14 mouse cellular contexts compared by ENCODE assay signal in the genomic region with DNA sequence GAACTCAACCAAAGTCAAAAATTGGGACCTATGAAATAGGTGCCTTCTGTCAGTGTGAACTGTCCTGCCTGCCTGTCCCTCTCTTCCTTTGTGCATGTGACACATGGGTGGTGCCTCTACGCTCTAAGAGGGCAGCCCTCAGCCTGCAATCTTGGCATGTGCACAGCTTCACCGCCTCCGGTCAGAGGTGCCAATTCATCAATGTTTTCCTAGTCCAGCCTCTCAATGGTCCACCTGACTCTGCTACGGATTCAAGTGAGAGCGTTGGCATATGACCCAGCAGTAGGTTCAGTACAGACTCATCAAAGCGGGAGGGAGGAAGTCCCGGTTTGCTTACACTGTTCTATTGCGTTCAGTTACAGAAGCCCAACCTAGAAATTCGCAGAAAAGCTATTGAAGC.
DNase-seq lines count a peak whose midpoint lies in the region; ATAC-seq and TF ChIP-seq lines count a peak whose summit lies in the region.
"Had no signal": no experiment of that assay in that cellular context is flagged by ENCODE, and none has a peak within 500 bp of the region (broad histone marks: within the 10 kb centered on the region; RNA-seq: fewer than 3 reads in every experiment).

No protein-coding gene starts in this region.

- H3K9ac ChIP-seq in kidney, embryonic 15.5 days: no peak overlapping the region
- H3K9ac ChIP-seq in lung, postnatal 0 days (replicated peaks; ENCODE audit: low read depth): no peak overlapping the region
- H3K9ac ChIP-seq in intestine, postnatal 0 days (ENCODE audit: low read depth, low read length): no peak overlapping the region
- H3K9ac ChIP-seq: limb, embryonic 12.5 days had no signal

- TF ChIP-seq EP300 in lung, postnatal 0 days (IDR thresholded peaks at IDR 0.05): no peak

- WGBS in kidney, embryonic 15.5 days: 80% methylated on average over 9 of the region's 9 CpGs
- 44% methylated on average over 9 of the region's 9 CpGs for WGBS in lung, postnatal 0 days
- 81% methylated on average over 9 of the region's 9 CpGs for WGBS in intestine, postnatal 0 days

- no peak for DNase-seq in gastrocnemius, adult 2 months
- DNase-seq in gastrocnemius, postnatal 14 days: no peak
- DNase-seq in kidney, adult 18-20 months: peak; percentile 78
- peak; percentile 23 to 33 for DNase-seq in heart, postnatal 36 days
- peak; percentile 73 for DNase-seq in lung, postnatal 0 days (ENCODE audit: low spot score)
- DNase-seq in layer of hippocampus, adult 9-10 months (ENCODE audit: low spot score): no peak
- DNase-seq: cerebellum, adult 11 months; layer of hippocampus, postnatal 36 days; retina, postnatal 1 day; thymus, postnatal 14 days had no signal

- H3K27me3 ChIP-seq in kidney, embryonic 15.5 days: no peaks in the 10 kb centered on the region
- H3K27me3 ChIP-seq in lung, postnatal 0 days (replicated peaks; ENCODE audit: insufficient read depth, low read length): no peaks in the 10 kb centered on the region
- no peaks in the 10 kb centered on the region for H3K27me3 ChIP-seq in intestine, postnatal 0 days (replicated peaks; ENCODE audit: control insufficient read depth, insufficient read depth, low read length)

- no peak for ATAC-seq in kidney, embryonic 15.5 days (replicated peaks; ENCODE audit: low FRiP score)
- peak; percentile 70 for ATAC-seq in lung, postnatal 0 days
- ATAC-seq in intestine, postnatal 0 days: no peak

- TF ChIP-seq CTCF in gastrocnemius, adult 2 months (IDR thresholded peaks at IDR 0.05): no peak
- TF ChIP-seq CTCF in lung, postnatal 0 days (IDR thresholded peaks at IDR 0.05): no peak
- TF ChIP-seq CTCF in intestine, postnatal 0 days (IDR thresholded peaks at IDR 0.05; ENCODE audit: low read depth): no peak

- no peaks in the 10 kb centered on the region for H3K9me3 ChIP-seq in kidney, embryonic 15.5 days (replicated peaks)
- H3K9me3 ChIP-seq in lung, postnatal 0 days (ENCODE audit: low read length): no peaks in the 10 kb centered on the region
- H3K9me3 ChIP-seq in intestine, postnatal 0 days (ENCODE audit: control insufficient read depth): no peaks in the 10 kb centered on the region
- H3K9me3 ChIP-seq: limb, embryonic 12.5 days had no signal

- intact Hi-C loops in gastrocnemius, adult 2 months (cut with DNase I): no loop called here
- intact Hi-C loops in gastrocnemius, postnatal 14 days (cut with DNase I; ENCODE audit: low total_unique reads): no loop called here
- intact Hi-C loops in heart, postnatal 36 days (cut with DNase I): no loop called here

- no peak overlapping the region for H3K4me2 ChIP-seq in kidney, embryonic 15.5 days
- no peak overlapping the region for H3K4me2 ChIP-seq in lung, postnatal 0 days (replicated peaks; ENCODE audit: low read depth, low read length)
- H3K4me2 ChIP-seq in intestine, postnatal 0 days (replicated peaks; ENCODE audit: low read depth): no peak overlapping the region
- H3K4me2 ChIP-seq: limb, embryonic 12.5 days had no signal

- peak overlapping the region; percentile 15; the same call in 1 of the 2 replicates for H3K4me3 ChIP-seq in gastrocnemius, adult 2 months
- H3K4me3 ChIP-seq in kidney, embryonic 15.5 days (replicated peaks): no peak overlapping the region
- H3K4me3 ChIP-seq in lung, postnatal 0 days (ENCODE audit: low read depth, low read length): no peak overlapping the region
- no peak overlapping the region for H3K4me3 ChIP-seq in intestine, postnatal 0 days (ENCODE audit: low read depth, low read length)
- H3K4me3 ChIP-seq: limb, embryonic 12.5 days; myocyte had no signal

- H3K4me1 ChIP-seq in kidney, embryonic 15.5 days: peaks cover 3% of the 10 kb centered on the region; the same call in 1 of the 2 replicates
- peaks cover 12% of the 10 kb centered on the region; the same call in 1 of the 2 replicates for H3K4me1 ChIP-seq in lung, postnatal 0 days (ENCODE audit: insufficient read depth, low read depth, low read length)
- no peaks in the 10 kb centered on the region for H3K4me1 ChIP-seq in intestine, postnatal 0 days (replicated peaks; ENCODE audit: control insufficient read depth, insufficient read depth, low read length)

- H3K36me3 ChIP-seq in kidney, embryonic 15.5 days: peaks cover 31% of the 10 kb centered on the region
- H3K36me3 ChIP-seq in lung, postnatal 0 days (ENCODE audit: insufficient read depth, low read length): no peaks in the 10 kb centered on the region
- H3K36me3 ChIP-seq in intestine, postnatal 0 days (ENCODE audit: control insufficient read depth, insufficient read depth): peaks cover 4% of the 10 kb centered on the region; the same call in 1 of the 2 replicates
- H3K36me3 ChIP-seq: limb, embryonic 12.5 days had no signal

- peak overlapping the region; percentile 35; the same call in 1 of the 2 replicates for H3K27ac ChIP-seq in gastrocnemius, adult 2 months
- H3K27ac ChIP-seq in kidney, embryonic 15.5 days: no peak overlapping the region
- H3K27ac ChIP-seq in lung, postnatal 0 days (ENCODE audit: low read length): peak overlapping the region; percentile 20; the same call in 1 of the 2 replicates
- H3K27ac ChIP-seq in intestine, postnatal 0 days (ENCODE audit: low read depth, low read length): no peak overlapping the region
- H3K27ac ChIP-seq: limb, embryonic 12.5 days had no signal

Comparison
In these comparisons a context has a peak if more than half of its experiments do, and no peak if none do; other contexts are left out.
1. DNase-seq: peak in kidney, adult 18-20 months (single experiment), heart, postnatal 36 days (2 of 2) and lung, postnatal 0 days (single experiment); none in gastrocnemius, adult 2 months (single experiment), gastrocnemius, postnatal 14 days (single experiment) and layer of hippocampus, adult 9-10 months (single experiment).
2. H3K27ac ChIP-seq: peak in gastrocnemius, adult 2 months (single experiment) and lung, postnatal 0 days (single experiment); none in kidney, embryonic 15.5 days (single experiment) and intestine, postnatal 0 days (single experiment).